Mouse (Mus musculus) liver, embryonic 14.5 days (tissue): Measurements from ENCODE around the gene Zfp512b. TPM values are rescaled to one million over a fixed set of nuclear protein-coding genes. Genes with fewer than 3 reads are reported as not detected.
A peak's percentile ranks its signal among the peaks of the same experiment; 100 is the strongest.

ENCODE experiments used
- ATAC-seq: fragments of 200-750 bp; cut with Nextera tagmentation; 2 replicates; pipeline ENCODE4 v1.8.0; 2017; ENCODE audit warnings: moderate number of reproducible peaks, mild to moderate bottlenecking, moderate library complexity; ENCODE audit not compliant: insufficient read depth
- DNase-seq, 3 experiments: peaks; one replicate each; pipeline ENCODE4 v3.0.0-alpha.2; 2012 to 2013; ENCODE audit warnings: low read depth in 3 of 3, low spot score in 3 of 3
- H3K27ac ChIP-seq: fragments of 300-500 bp; sonication (generic); 2 replicates; pipeline ENCODE4 v1.5.1; 2014; ENCODE audit warnings: moderate library complexity, mild to moderate bottlenecking, control low read depth, inconsistent platforms
- H3K27me3 ChIP-seq: fragments of 300-500 bp; sonication (generic); 2 replicates; pipeline ENCODE4 v1.6.1; 2014; ENCODE audit warnings: mild to moderate bottlenecking, low read length, moderate library complexity; ENCODE audit not compliant: control insufficient read depth, insufficient read depth
- H3K36me3 ChIP-seq: fragments of 300-500 bp; sonication (generic); replicated peaks from 2 replicates; pipeline ENCODE4 v1.6.1; 2014; ENCODE audit warnings: low read depth; ENCODE audit not compliant: control insufficient read depth, insufficient read depth
- H3K4me1 ChIP-seq, 2 experiments: fragments of 200-500 bp in 1 of 2; fragments of 300-500 bp in 1 of 2; sonication (generic) in 1 of 2; replicated peaks; 2 replicates each; pipeline ENCODE4 v1.6.1; 2012 to 2014; ENCODE audit warnings: antibody characterized with exemption in 1 of 2, inconsistent platforms in 1 of 2, low read length in 1 of 2; ENCODE audit not compliant: control insufficient read depth in 2 of 2, insufficient read depth in 2 of 2
- H3K4me2 ChIP-seq: fragments of 300-500 bp; sonication (generic); 2 replicates; pipeline ENCODE4 v1.6.1; 2014; ENCODE audit warnings: low read depth, mild to moderate bottlenecking, control low read depth, moderate library complexity
- H3K4me3 ChIP-seq, 2 experiments: fragments of 200-500 bp in 1 of 2; fragments of 300-500 bp in 1 of 2; sonication (generic) in 1 of 2; 2 replicates each; pipeline ENCODE4 v1.5.1; 2012 to 2014; ENCODE audit warnings: low read depth in 2 of 2, low read length in 2 of 2, mild to moderate bottlenecking in 2 of 2, control low read depth in 1 of 2, inconsistent platforms in 1 of 2, moderate library complexity in 1 of 2; ENCODE audit not compliant: insufficient read depth in 1 of 2
- H3K9ac ChIP-seq: fragments of 300-500 bp; sonication (generic); replicated peaks from 2 replicates; pipeline ENCODE4 v1.6.1; 2014; ENCODE audit warnings: mild to moderate bottlenecking, control low read depth, moderate library complexity
- H3K9me3 ChIP-seq: fragments of 300-500 bp; sonication (generic); 2 replicates; pipeline ENCODE4 v1.6.1; 2016; ENCODE audit warnings: low read length, mixed read lengths; ENCODE audit not compliant: control insufficient read depth
- CTCF ChIP-seq: IDR thresholded peaks from 2 replicates; pipeline ENCODE4 v1.5.1; 2016; ENCODE audit warnings: antibody characterized with exemption, low read depth, control low read depth
- EP300 ChIP-seq: IDR thresholded peaks from 2 replicates; pipeline ENCODE4 v1.6.1; 2016; ENCODE audit warnings: antibody characterized with exemption, low read depth
- WGBS: fragments of 180-500 bp; shearing (Covaris S2); extraction: QIAGEN DNeasy Blood & Tissue Kit; methylation state at CpG from one replicate; pipeline ENCODE4 v1.1.7; 2014; ENCODE audit not compliant: insufficient replicate concordance; 5-methylcytosine and 5-hydroxymethylcytosine counted together
- polyA plus RNA-seq, 2 experiments: library from polyadenylated mRNA; depleted of rRNA in 1 of 2; stranded (reverse) in 1 of 2; unstranded in 1 of 2; fragments of >200 nt; fragmentation: Nextera tagmentation in 1 of 2; extraction: Ambion mirVana in 1 of 2; gene quantifications; 2 replicates each; pipeline versions ENCODE4 v1.2.1 to v1.2.3; 2012 to 2014

Zfp512b gene
- polyA plus RNA-seq, 2 experiments, result 4.4 to 9.5 TPM

GRCm38 (mm10) chr2:181618761-181619495 is 26.3 kb upstream of the Zfp512b start:
- Histone ChIP-seq H3K4me2 (no peak overlapping the region), H3K27me3 (no peaks in the 10 kb centered on the region), H3K9ac (no peak overlapping the region), H3K4me1 (no peaks in the 10 kb centered on the region), H3K27ac (no peak overlapping the region), H3K4me3 (no peak overlapping the region), H3K36me3 (peaks cover 19% of the 10 kb centered on the region), H3K9me3 (no peaks in the 10 kb centered on the region)
- TF ChIP-seq CTCF (no peak), EP300 (no peak)
- ATAC-seq (no peak), DNase-seq (no peak)
- WGBS, result 75% methylated on average over 5 of the region's 5 CpGs

- Histone ChIP-seq H3K9me3 (no peaks in the 10 kb centered on the region), H3K4me3 (peak overlapping the region in 1 of 2 experiments; percentile 89; a peak in 2 of 4 replicates), H3K4me2 (peak overlapping the region; percentile 94), H3K36me3 (no peaks in the 10 kb centered on the region), H3K27me3 (peaks cover 14% of the 10 kb centered on the region), H3K9ac (peak overlapping the region; percentile 89; the same call in 1 of the 2 replicates), H3K27ac (no peak overlapping the region), H3K4me1 (peaks cover 14 to 21% of the 10 kb centered on the region in 2 experiments; a peak in 3 of 4 replicates)
- DNase-seq, result no peak
- ATAC-seq, result no peak
- no peak for TF ChIP-seq CTCF
- no peak for TF ChIP-seq EP300
- 42% methylated on average over 4 of the region's 4 CpGs for WGBS
These were observed 9.8 kb upstream of the Zfp512b start for GRCm38 (mm10) chr2:181602367-181602766.

GRCm38 (mm10) chr2:181601751-181602145 is 9.1 kb upstream of the Zfp512b start:
- TF ChIP-seq CTCF, result no peak
- no peak for TF ChIP-seq EP300
- H3K27me3 ChIP-seq, result peaks cover 14% of the 10 kb centered on the region
- ATAC-seq (no peak), DNase-seq (no peak)
- H3K9ac ChIP-seq, result peak overlapping the region; percentile 89
- peak overlapping the region; percentile 67 to 89 for H3K4me3 ChIP-seq
- peaks cover 14 to 21% of the 10 kb centered on the region in 2 experiments; a peak in 3 of 4 replicates for H3K4me1 ChIP-seq
- H3K36me3 ChIP-seq, result no peaks in the 10 kb centered on the region
- 20% methylated on average over 10 of the region's 10 CpGs for WGBS
- peak overlapping the region; percentile 94 for H3K4me2 ChIP-seq
- H3K27ac ChIP-seq, result peak overlapping the region; percentile 73
- no peaks in the 10 kb centered on the region for H3K9me3 ChIP-seq

GRCm38 (mm10) chr2:181600828-181601750 is 8.5 kb upstream of the Zfp512b start:
- Histone ChIP-seq H3K9ac (peak overlapping the region; percentile 89), H3K4me2 (peak overlapping the region; percentile 94), H3K27ac (peak overlapping the region; percentile 73), H3K4me1 (peaks cover 14 to 21% of the 10 kb centered on the region in 2 experiments; a peak in 3 of 4 replicates), H3K27me3 (peaks cover 14% of the 10 kb centered on the region), H3K4me3 (peak overlapping the region; percentile 67 to 89), H3K36me3 (no peaks in the 10 kb centered on the region), H3K9me3 (no peaks in the 10 kb centered on the region)
- WGBS, result 1% methylated on average over 57 of the region's 57 CpGs
- peak; percentile 95 to 96 (median 95) for DNase-seq
- TF ChIP-seq EP300, result no peak
- TF ChIP-seq CTCF, result peak; percentile 11; the same call in 1 of the 2 replicates
- peak; percentile 97 for ATAC-seq

- WGBS, result 57% methylated on average over 6 of the region's 6 CpGs
- no peak for DNase-seq
- H3K27ac ChIP-seq, result peak overlapping the region; percentile 51
- H3K9ac ChIP-seq, result peak overlapping the region; percentile 89
- no peaks in the 10 kb centered on the region for H3K36me3 ChIP-seq
- no peaks in the 10 kb centered on the region for H3K9me3 ChIP-seq
- peaks cover 14 to 21% of the 10 kb centered on the region in 2 experiments; a peak in 3 of 4 replicates for H3K4me1 ChIP-seq
- no peak for ATAC-seq
- peak overlapping the region; percentile 67 to 89; a peak in 3 of 4 replicates for H3K4me3 ChIP-seq
- TF ChIP-seq EP300 (no peak), CTCF (no peak)
- peak overlapping the region; percentile 94 for H3K4me2 ChIP-seq
- H3K27me3 ChIP-seq, result peaks cover 14% of the 10 kb centered on the region
These were observed 7.7 kb upstream of the Zfp512b start for GRCm38 (mm10) chr2:181600226-181600758.
